Mouse (Mus musculus): ENCODE data around the gene Zfp941. TPM values are rescaled to one million over a fixed set of nuclear protein-coding genes. Genes with fewer than 3 reads are reported as not detected.
A peak's percentile ranks its signal among the peaks of the same experiment; 100 is the strongest.

Gene Zfp941
- polyA plus RNA-seq (2015; fragmentation: Nextera tagmentation; extraction: Ambion mirVana) = 1.6 and 2.0 TPM in 2 replicates

DNA sequence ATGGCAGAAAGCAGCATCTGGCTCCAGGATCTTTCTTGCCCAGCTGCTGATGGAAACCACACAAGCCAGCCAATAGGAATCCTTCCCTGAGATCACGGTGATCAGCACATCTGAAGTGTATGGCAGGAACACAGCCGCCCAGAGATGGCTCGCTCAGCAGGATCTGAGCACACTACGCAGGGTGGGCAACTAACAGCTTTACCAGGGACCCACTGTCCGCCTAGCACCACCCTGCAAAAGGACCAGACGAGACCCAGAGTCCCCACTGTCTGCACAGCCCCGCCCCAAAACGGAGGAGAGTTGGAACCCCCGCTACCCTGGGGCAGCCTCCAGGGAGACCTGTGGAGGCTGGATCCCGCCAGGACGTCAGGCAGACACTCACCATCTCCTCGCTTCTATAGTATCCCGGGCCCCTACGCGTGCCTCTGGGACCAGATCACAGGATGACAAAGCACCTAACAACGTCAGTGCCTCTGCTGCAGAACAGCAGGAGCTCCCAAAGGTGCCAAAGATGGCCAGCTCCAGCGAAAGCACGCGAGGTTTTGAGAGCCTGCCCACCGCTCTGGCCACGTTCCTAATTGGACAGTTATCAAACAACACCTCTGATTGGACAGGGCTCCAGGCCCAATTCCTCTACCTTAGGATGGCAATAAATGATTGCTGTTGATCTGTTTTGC is at the start of gene Zfp941:
TSS of gene Zfp941 (minus strand) at position 526 of the 677 bp plus-strand sequence.
- no peak within 1 kb of the TSS for H3K27ac ChIP-seq
- 3% methylated on average over 21 of the region's 21 CpGs for WGBS
- H3K4me1 ChIP-seq (replicated peaks) = 0 out of 2 replicates have a peak, but pooled peaks cover 2% of the 10 kb centered on the region
- no peaks in the 10 kb centered on the region for H3K36me3 ChIP-seq
- no peaks in the 10 kb centered on the region for H3K9me3 ChIP-seq
- peak; percentile 75 for ATAC-seq
- H3K9ac ChIP-seq = peak within 1 kb of the TSS; percentile 38
- peak within 1 kb of the TSS; percentile 42 for H3K4me3 ChIP-seq (replicated peaks)
- H3K27me3 ChIP-seq (replicated peaks) = no peaks in the 10 kb centered on the region
- H3K4me2 ChIP-seq (replicated peaks) = peak within 1 kb of the TSS; percentile 78

DNA sequence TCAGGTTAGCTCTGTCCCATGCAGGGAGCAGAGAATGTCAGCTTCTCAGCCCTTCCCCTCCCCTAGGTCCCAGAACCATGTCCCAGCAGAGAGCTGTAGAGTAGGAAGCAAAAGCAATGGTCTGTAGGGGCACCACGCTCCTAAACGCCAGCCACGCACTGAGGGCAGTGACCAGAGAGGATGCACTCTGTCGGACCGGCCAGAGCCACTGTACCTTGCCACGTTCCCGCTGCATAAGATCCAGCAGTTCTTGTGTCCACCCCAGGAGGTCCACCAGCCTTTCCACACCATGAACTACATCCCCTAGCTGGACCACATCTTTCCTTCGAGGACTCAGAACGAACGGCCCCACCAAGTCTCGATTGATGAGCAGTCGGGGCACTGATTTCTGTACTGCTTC is 42.8 kb upstream of the Zfp941 start:
- Histone ChIP-seq H3K4me2 (replicated peaks) (no peak overlapping the region), H3K4me3 (replicated peaks) (no peak overlapping the region), H3K36me3 (peaks cover 35% of the 10 kb centered on the region), H3K4me1 (replicated peaks) (no peaks in the 10 kb centered on the region), H3K27ac (no peak overlapping the region), H3K27me3 (replicated peaks) (no peaks in the 10 kb centered on the region), H3K9me3 (no peaks in the 10 kb centered on the region), H3K9ac (no peak overlapping the region)
- ATAC-seq = no peak
- 89% methylated on average over 12 of the region's 12 CpGs for WGBS

DNA sequence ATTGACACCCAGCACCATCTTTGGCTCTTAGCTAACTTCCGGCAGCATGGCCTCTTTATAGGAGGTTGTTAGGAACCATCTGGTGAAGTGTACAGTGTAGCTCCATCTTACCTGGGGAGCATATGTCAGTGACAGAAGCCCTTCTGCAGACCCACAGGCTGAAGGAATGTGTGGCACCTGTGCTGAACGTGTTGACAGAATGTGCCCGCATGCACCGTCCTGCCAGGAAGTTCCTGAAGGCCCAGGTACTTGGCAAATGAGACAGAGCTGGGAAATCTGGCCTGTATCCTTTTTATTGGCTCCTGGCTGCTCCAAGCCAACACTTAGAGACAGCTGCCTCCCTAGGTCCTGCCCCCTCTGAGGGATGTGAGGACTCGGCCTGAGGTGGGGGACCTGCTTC is 38.8 kb upstream of the Zfp941 start:
- peaks cover 32% of the 10 kb centered on the region for H3K36me3 ChIP-seq
- no peaks in the 10 kb centered on the region for H3K9me3 ChIP-seq
- no peak overlapping the region for H3K4me2 ChIP-seq (replicated peaks)
- 85% methylated on average over 5 of the region's 5 CpGs for WGBS
- no peak for ATAC-seq
- no peak overlapping the region for H3K4me3 ChIP-seq (replicated peaks)
- peaks cover 13% of the 10 kb centered on the region for H3K4me1 ChIP-seq (replicated peaks)
- no peak overlapping the region for H3K27ac ChIP-seq
- no peak overlapping the region for H3K9ac ChIP-seq
- no peaks in the 10 kb centered on the region for H3K27me3 ChIP-seq (replicated peaks)

DNA sequence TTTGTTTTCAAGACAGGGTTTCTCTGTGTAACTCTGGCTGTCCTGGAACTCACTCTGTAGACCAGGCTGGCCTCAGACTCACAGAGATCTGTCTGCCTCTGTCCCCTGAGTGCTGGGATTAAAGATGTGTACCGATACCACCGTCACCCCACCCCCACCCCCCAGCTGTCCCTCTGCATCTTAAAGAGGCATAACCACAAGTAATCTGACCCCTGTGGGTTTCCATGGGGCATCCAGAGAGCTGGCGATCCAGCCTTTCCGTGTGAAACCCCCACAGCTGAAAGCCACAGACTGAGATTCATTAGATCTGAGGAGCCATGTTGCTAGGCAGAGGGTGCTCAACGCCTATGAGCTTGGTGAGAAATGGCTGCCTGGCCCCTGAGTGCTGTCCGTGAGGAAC is 38.0 kb upstream of the Zfp941 start:
- 79% methylated on average over 6 of the region's 6 CpGs for WGBS
- Histone ChIP-seq H3K27ac (no peak overlapping the region), H3K36me3 (peaks cover 32% of the 10 kb centered on the region)

DNA sequence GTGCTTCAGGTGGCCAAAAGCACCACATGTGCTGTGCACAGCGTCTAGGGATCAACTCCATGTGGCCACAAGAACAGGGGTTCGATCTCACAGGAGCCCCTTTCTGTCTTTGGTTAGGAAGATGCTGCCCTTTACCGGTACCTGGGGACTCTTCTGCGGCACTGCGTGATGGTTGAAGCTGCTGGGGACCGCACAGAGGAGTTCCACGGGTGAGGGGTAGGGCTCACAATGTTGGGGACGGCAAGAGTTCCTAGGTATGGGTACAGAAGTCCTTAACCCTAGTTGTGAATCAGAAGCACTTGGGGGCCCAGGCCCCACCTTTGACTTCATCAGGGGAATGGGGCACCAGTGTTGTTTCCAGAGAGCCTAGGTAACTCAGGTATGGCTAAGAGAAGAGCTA is 36.8 kb upstream of the Zfp941 start:
- no peaks in the 10 kb centered on the region for H3K27me3 ChIP-seq (replicated peaks)
- peak overlapping the region; percentile 98 for H3K4me2 ChIP-seq (replicated peaks)
- no peak for ATAC-seq
- peak overlapping the region; percentile 85; the same call in 1 of the 2 replicates for H3K9ac ChIP-seq
- H3K27ac ChIP-seq = no peak overlapping the region
- peaks cover 20% of the 10 kb centered on the region for H3K4me1 ChIP-seq (replicated peaks)
- H3K9me3 ChIP-seq = no peaks in the 10 kb centered on the region
- no peak overlapping the region for H3K4me3 ChIP-seq (replicated peaks)
- WGBS = 96% methylated on average over 8 of the region's 8 CpGs
- peaks cover 35% of the 10 kb centered on the region for H3K36me3 ChIP-seq

More for the DNA sequence above, 38.0 kb upstream of the Zfp941 start:
- Histone ChIP-seq H3K9me3 (no peaks in the 10 kb centered on the region), H3K9ac (no peak overlapping the region), H3K4me2 (replicated peaks) (no peak overlapping the region), H3K4me3 (replicated peaks) (no peak overlapping the region), H3K4me1 (replicated peaks) (peaks cover 18% of the 10 kb centered on the region), H3K27me3 (replicated peaks) (no peaks in the 10 kb centered on the region)
- no peak for ATAC-seq

DNA sequence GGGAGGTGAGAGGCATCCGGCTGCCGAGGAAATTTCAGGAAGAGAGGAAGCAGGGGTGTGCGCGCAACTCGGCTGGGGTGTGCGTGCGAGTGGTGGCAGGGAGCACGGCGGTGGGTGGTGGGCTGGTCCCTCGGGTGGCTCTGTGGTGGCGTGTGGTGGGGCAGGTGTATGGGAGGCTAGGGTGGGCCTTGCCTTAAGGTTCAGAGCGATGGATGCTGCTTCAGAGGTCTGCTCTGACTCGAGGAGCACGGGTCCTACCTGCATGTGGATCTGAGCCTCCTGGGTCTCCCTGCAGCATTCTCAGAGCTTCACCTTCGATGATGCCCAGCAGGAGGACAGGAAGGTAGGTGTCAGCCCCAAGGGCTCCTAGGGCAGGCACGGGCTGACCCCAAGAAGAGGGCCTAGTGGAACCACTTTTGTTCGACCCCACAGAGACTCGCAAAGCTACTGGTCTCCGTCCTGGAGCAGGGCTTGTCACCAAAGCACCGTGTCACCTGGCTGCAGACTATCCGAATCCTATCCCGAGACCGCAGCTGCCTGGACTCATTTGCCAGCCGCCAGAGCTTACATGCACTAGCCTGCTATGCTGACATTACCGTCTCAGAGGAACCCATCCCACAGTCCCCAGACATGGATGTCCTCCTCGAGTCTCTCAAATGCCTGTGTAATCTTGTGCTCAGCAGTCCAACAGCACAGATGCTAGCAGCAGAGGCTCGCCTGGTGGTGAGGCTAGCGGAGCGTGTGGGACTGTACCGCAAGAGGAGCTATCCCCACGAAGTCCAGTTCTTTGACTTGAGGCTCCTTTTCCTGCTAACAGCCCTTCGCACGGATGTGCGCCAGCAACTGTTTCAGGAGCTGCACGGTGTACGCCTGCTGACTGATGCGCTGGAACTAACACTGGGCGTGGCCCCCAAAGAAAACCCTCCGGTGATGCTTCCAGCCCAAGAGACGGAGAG is 35.9 kb upstream of the Zfp941 start, which contains the start of gene Bet1l:
TSS of gene Bet1l (minus strand) at position 28 of the 956 bp plus-strand sequence.
- no peaks in the 10 kb centered on the region for H3K27me3 ChIP-seq (replicated peaks)
- no peaks in the 10 kb centered on the region for H3K9me3 ChIP-seq
- peak; percentile 39 for ATAC-seq
- H3K4me2 ChIP-seq (replicated peaks) = peak within 1 kb of the TSS; percentile 98
- peaks cover 37% of the 10 kb centered on the region for H3K36me3 ChIP-seq
- WGBS = 34% methylated on average over 40 of the region's 40 CpGs
- peak within 1 kb of the TSS; percentile 95 for H3K27ac ChIP-seq
- H3K4me1 ChIP-seq (replicated peaks) = peaks cover 20% of the 10 kb centered on the region
- H3K9ac ChIP-seq = peak within 1 kb of the TSS; percentile 85
- H3K4me3 ChIP-seq (replicated peaks) = peak within 1 kb of the TSS; percentile 57

DNA sequence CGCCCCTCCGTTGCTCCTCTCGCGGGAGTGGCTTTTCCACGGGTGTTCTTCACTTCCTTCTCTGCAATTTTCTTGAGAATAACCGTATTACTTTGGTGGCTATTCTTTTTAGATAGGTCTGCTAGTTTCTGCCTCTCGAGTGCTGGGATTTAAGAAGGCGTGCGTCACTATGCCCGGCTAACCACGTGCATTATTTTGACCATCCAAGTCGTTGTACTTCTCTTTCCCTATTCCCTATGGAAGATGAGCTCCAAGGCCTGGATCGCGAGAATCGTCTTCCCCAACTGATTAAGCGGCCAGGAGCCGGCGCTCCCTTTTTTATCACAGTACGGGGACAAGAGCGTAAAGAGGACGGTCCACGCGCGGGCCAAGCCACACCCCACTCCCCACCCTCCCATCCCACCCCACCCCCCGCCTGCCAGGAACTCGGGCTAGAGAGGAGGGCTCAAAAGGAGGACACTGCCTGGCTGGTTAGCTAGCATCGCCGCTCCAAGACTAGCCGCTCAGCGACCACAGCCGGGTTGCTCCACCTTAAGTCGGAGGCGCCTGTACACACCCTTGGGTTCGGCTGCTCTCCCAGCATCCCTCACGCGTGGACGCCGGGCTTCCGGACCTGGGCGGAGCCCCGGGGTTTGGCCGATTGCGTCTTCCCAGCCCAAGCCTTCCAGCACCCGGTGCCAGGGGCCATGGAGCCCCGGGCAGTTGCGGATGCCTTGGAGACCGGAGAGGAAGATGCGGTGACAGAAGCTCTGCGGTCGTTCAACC is 35.0 kb upstream of the Zfp941 start, which contains the start of gene Ric8a:
TSS of gene Ric8a (plus strand) at position 173 of the 765 bp plus-strand sequence.
- 0% methylated on average over 50 of the region's 50 CpGs for WGBS
- Histone ChIP-seq H3K9me3 (no peaks in the 10 kb centered on the region), H3K4me3 (replicated peaks) (peak within 1 kb of the TSS; percentile 57), H3K27ac (peak within 1 kb of the TSS; percentile 95), H3K27me3 (replicated peaks) (no peaks in the 10 kb centered on the region), H3K9ac (peak within 1 kb of the TSS; percentile 85), H3K4me2 (replicated peaks) (peak within 1 kb of the TSS; percentile 98), H3K4me1 (replicated peaks) (peaks cover 20% of the 10 kb centered on the region), H3K36me3 (peaks cover 36% of the 10 kb centered on the region)
- ATAC-seq = peak; percentile 88

DNA sequence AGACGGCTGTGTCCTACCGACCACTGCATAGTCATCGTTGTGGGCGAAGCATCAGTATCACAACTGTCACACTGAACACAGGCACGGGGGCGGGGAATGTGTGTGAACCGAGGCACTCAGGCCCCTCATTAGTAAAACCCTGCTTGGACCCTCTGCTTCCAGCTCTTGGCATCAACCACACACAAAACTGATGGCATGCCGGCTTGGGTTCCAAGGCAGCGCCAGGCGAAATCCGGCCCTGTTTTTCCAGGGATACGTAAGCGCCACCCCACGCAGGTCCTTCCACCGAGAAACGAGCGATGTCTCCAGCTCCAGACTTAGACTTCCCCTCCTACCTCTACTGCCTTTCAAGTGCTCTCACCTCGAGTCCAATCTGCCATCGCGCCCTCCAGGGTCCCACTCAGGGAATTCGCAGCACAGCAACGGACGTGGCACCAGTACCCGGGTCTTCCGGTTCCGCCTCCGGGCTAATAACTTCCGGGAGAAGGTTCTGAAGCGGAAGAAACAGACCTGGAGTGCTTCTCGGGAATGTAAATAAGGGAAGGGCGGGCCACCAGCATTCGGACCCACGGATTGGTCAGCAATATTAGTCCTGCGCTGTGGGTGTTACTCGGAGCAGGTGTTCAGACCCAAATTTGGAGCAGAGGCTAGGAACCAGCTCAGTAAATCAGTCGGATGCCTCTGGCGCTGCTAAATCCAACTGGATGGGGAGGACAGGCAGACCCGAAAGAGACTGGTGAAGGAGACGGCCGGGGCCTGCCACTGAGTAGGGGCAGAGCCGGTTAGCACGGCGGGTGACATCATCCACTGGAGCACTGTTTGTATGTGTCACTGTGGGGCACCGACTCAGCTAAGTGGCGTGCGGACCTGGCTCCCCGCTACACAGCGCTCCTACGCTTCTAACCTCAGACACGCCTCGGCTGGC is 34.1 kb upstream of the Zfp941 start, which contains the start of gene Gm45785:
TSS of gene Gm45785 (minus strand) at position 472 of the 925 bp plus-strand sequence.
- WGBS = under 1% methylated on average over 51 of the region's 51 CpGs
- H3K4me3 ChIP-seq (replicated peaks) = peak within 1 kb of the TSS; percentile 57
- no peaks in the 10 kb centered on the region for H3K9me3 ChIP-seq
- H3K4me1 ChIP-seq (replicated peaks) = peaks cover 20% of the 10 kb centered on the region
- peak; percentile 88 for ATAC-seq
- peak within 1 kb of the TSS; percentile 85 for H3K9ac ChIP-seq
- H3K36me3 ChIP-seq = peaks cover 34% of the 10 kb centered on the region
- H3K4me2 ChIP-seq (replicated peaks) = peak within 1 kb of the TSS; percentile 98
- H3K27ac ChIP-seq = peak within 1 kb of the TSS; percentile 95
- H3K27me3 ChIP-seq (replicated peaks) = no peaks in the 10 kb centered on the region

DNA sequence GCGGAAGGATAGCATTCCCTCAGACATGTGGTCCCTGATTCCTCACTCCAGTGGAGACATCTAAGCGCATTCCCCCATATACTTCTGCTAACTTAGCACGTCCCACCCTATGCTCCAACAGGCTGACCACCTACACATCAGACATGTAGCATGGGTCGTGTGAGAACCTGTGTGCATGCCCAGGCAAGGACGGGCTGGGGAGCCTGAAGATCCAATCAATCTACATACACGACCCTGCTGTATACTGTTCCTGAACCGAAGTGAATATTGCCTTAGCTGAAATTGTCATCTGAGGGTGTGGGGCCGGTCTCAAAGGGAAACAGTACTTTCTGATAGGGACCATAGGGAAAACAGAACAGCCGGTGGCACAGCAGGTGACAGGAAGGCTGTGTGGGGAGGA is 33.2 kb upstream of the Zfp941 start:
- H3K27ac ChIP-seq = no peak overlapping the region
- H3K4me1 ChIP-seq (replicated peaks) = peaks cover 20% of the 10 kb centered on the region
- no peaks in the 10 kb centered on the region for H3K27me3 ChIP-seq (replicated peaks)
- peak overlapping the region; percentile 85 for H3K9ac ChIP-seq
- peak overlapping the region; percentile 57 for H3K4me3 ChIP-seq (replicated peaks)
- ATAC-seq = no peak
- peak overlapping the region; percentile 98 for H3K4me2 ChIP-seq (replicated peaks)
- 74% methylated on average over 9 of the region's 9 CpGs for WGBS
- H3K9me3 ChIP-seq = no peaks in the 10 kb centered on the region
- peaks cover 26% of the 10 kb centered on the region for H3K36me3 ChIP-seq

DNA sequence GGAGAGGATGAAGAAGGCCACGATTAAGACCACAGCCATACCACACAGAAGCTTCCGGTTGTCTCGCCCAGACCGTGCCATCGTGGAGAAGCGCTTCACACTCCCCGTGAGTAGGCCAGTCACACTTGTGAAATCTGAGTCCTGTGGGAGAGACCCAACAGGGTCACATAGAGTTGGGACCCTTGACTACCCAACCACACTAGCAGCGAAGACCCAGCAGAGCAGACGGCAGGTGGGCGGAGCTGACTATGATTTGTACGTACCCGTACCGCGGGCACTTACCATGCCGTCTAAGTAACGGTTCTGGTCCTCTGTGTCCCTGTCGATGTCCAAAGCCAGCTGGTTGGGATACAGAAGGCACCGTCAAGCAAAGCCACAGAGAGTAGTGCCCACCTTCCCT is 32.5 kb upstream of the Zfp941 start:
- H3K27ac ChIP-seq = no peak overlapping the region
- H3K27me3 ChIP-seq (replicated peaks) = no peaks in the 10 kb centered on the region
- no peak overlapping the region for H3K4me3 ChIP-seq (replicated peaks)
- H3K4me1 ChIP-seq (replicated peaks) = peaks cover 20% of the 10 kb centered on the region
- H3K4me2 ChIP-seq (replicated peaks) = peak overlapping the region; percentile 98; the same call in 1 of the 2 replicates
- no peak overlapping the region for H3K9ac ChIP-seq
- peaks cover 24% of the 10 kb centered on the region for H3K36me3 ChIP-seq
- H3K9me3 ChIP-seq = no peaks in the 10 kb centered on the region
- 94% methylated on average over 18 of the region's 18 CpGs for WGBS
- no peak for ATAC-seq

DNA sequence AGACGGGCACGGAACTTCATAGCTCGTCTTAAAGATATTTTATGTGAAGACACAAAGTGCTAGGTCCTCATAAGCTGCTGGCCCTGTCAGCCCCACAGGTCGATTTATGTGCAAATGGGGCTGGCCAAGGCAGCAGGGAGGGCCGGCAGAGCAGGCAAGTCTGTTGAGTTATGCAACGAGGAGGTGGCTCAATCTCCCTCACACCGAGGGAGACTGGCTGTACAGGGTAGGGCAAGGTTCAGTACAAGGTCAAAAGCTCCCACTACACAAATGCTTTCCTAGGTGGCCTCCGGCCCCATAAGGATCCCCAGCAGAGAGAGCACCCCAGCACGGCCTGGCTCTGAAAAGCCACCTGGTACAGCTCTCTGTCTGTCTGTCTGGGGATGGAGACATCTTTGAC is 31.4 kb upstream of the Zfp941 start:
- Histone ChIP-seq H3K9ac (no peak overlapping the region), H3K4me1 (replicated peaks) (peaks cover 13% of the 10 kb centered on the region), H3K9me3 (no peaks in the 10 kb centered on the region), H3K27ac (no peak overlapping the region), H3K4me3 (replicated peaks) (no peak overlapping the region), H3K4me2 (replicated peaks) (no peak overlapping the region), H3K36me3 (peaks cover 24% of the 10 kb centered on the region), H3K27me3 (replicated peaks) (no peaks in the 10 kb centered on the region)
- WGBS = 80% methylated on average over 9 of the region's 9 CpGs
- ATAC-seq = no peak
